Comparison of ENCODE assay signal across 9 mouse cellular contexts in genomic region chr3:100462235-100463083, GRCm38 (mm10). TPM values are rescaled to one million over a fixed set of nuclear protein-coding genes. Genes with fewer than 3 reads are reported as not detected.
DNase-seq lines count a peak whose midpoint lies in the region; ATAC-seq and TF ChIP-seq lines count a peak whose summit lies in the region.
"Had no signal": no experiment of that assay in that cellular context is flagged by ENCODE, and none has a peak within 500 bp of the region (broad histone marks: within the 10 kb centered on the region; RNA-seq: fewer than 3 reads in every experiment).

No protein-coding gene starts in this region.

- H3K9ac ChIP-seq in embryonic facial prominence, embryonic 15.5 days = no peak overlapping the region
- H3K9ac ChIP-seq in intestine, embryonic 16.5 days (ENCODE audit: low read depth, low read length) = no peak overlapping the region
- no peak overlapping the region for H3K9ac ChIP-seq in midbrain, embryonic 12.5 days (replicated peaks)
- H3K9ac ChIP-seq: lung, embryonic 15.5 days had no signal

- 61% methylated on average over 8 of the region's 8 CpGs for WGBS in embryonic facial prominence, embryonic 15.5 days
- 64% methylated on average over 8 of the region's 8 CpGs for WGBS in intestine, embryonic 16.5 days
- WGBS in midbrain, embryonic 12.5 days = 43% methylated on average over 8 of the region's 8 CpGs

- H3K4me2 ChIP-seq in embryonic facial prominence, embryonic 15.5 days (replicated peaks) = no peak overlapping the region
- no peak overlapping the region for H3K4me2 ChIP-seq in intestine, embryonic 16.5 days (ENCODE audit: low read depth, low read length)
- no peak overlapping the region for H3K4me2 ChIP-seq in midbrain, embryonic 12.5 days (replicated peaks)

- no peaks in the 10 kb centered on the region for H3K9me3 ChIP-seq in embryonic facial prominence, embryonic 15.5 days (replicated peaks)
- H3K9me3 ChIP-seq in intestine, embryonic 16.5 days (ENCODE audit: control insufficient read depth, low read length) = no peaks in the 10 kb centered on the region
- no peaks in the 10 kb centered on the region for H3K9me3 ChIP-seq in midbrain, embryonic 12.5 days
- H3K9me3 ChIP-seq: lung, embryonic 15.5 days had no signal

- H3K27me3 ChIP-seq in embryonic facial prominence, embryonic 15.5 days = no peaks in the 10 kb centered on the region
- no peaks in the 10 kb centered on the region for H3K27me3 ChIP-seq in intestine, embryonic 16.5 days (replicated peaks; ENCODE audit: control insufficient read depth, insufficient read depth, low read length)
- no peaks in the 10 kb centered on the region for H3K27me3 ChIP-seq in midbrain, embryonic 12.5 days
- H3K27me3 ChIP-seq: lung, embryonic 15.5 days had no signal

- peak; percentile 38 for DNase-seq in gastrocnemius, adult 2 months
- DNase-seq in gastrocnemius, adult 8-10 months (ENCODE audit: low spot score in 2 of 2) = no peak
- no peak for DNase-seq in thymus, postnatal 36 days
- no peak for DNase-seq in left cerebral cortex, adult 9 months (ENCODE audit: low spot score in 2 of 2)
- DNase-seq in heart, adult 8-10 months (ENCODE audit: low spot score) = no peak

- no peak for TF ChIP-seq CTCF in gastrocnemius, adult 2 months (IDR thresholded peaks at IDR 0.05)

- ATAC-seq in embryonic facial prominence, embryonic 15.5 days (ENCODE audit: insufficient number of reproducible peaks, low FRiP score, low TSS enrichment, low read depth) = 0 out of 2 replicates have a peak, but pooled peaks have one; percentile 11
- ATAC-seq in intestine, embryonic 16.5 days = peak; percentile 78
- ATAC-seq in midbrain, embryonic 12.5 days (ENCODE audit: low FRiP score, low read depth) = peak; percentile 79

- H3K27ac ChIP-seq in gastrocnemius, adult 2 months = no peak overlapping the region
- no peak overlapping the region for H3K27ac ChIP-seq in embryonic facial prominence, embryonic 15.5 days (replicated peaks)
- no peak overlapping the region; the same call in 1 of the 2 replicates for H3K27ac ChIP-seq in intestine, embryonic 16.5 days (ENCODE audit: low read length)
- peak overlapping the region; percentile 58 for H3K27ac ChIP-seq in midbrain, embryonic 12.5 days (replicated peaks)

- peaks cover 15% of the 10 kb centered on the region for H3K4me1 ChIP-seq in embryonic facial prominence, embryonic 15.5 days
- H3K4me1 ChIP-seq in intestine, embryonic 16.5 days (ENCODE audit: control insufficient read depth, insufficient read depth, low read length) = peaks cover 4% of the 10 kb centered on the region; the same call in 1 of the 2 replicates
- peaks cover 21% of the 10 kb centered on the region for H3K4me1 ChIP-seq in midbrain, embryonic 12.5 days

- H3K4me3 ChIP-seq in gastrocnemius, adult 2 months = no peak overlapping the region
- H3K4me3 ChIP-seq in embryonic facial prominence, embryonic 15.5 days (replicated peaks) = no peak overlapping the region
- no peak overlapping the region for H3K4me3 ChIP-seq in intestine, embryonic 16.5 days (ENCODE audit: low read length)
- H3K4me3 ChIP-seq in midbrain, embryonic 12.5 days = no peak overlapping the region
- H3K4me3 ChIP-seq: lung, embryonic 15.5 days had no signal

- intact Hi-C loops in gastrocnemius, adult 2 months (cut with DNase I) = no loop called here

- H3K36me3 ChIP-seq in embryonic facial prominence, embryonic 15.5 days = no peaks in the 10 kb centered on the region
- H3K36me3 ChIP-seq in intestine, embryonic 16.5 days (ENCODE audit: control insufficient read depth, insufficient read depth, low read length) = no peaks in the 10 kb centered on the region
- no peaks in the 10 kb centered on the region for H3K36me3 ChIP-seq in midbrain, embryonic 12.5 days
- H3K36me3 ChIP-seq: lung, embryonic 15.5 days had no signal

RNA-seq across cellular contexts. Expression of gene Tent5c, which starts 26.7 kb away (rescaled TPM):
- 1 to 10 TPM; 1.2 to 1.3 TPM for total RNA-seq in gastrocnemius, adult 2 months (2021)
- total RNA-seq in gastrocnemius, adult 8-10 months (2022) = 1 to 10 TPM in 3 of 4 experiments, under 1 TPM in 1; 0.91 to 1.6 (median 1.2) TPM
- 6.3 and 7.7 TPM in 2 replicates for polyA plus RNA-seq in embryonic facial prominence, embryonic 15.5 days (2015; fragmentation: Nextera tagmentation; extraction: Ambion mirVana)
- 8.9 and 9.9 TPM in 2 replicates for polyA plus RNA-seq in intestine, embryonic 16.5 days (2015; fragmentation: Nextera tagmentation; extraction: Ambion mirVana)
- polyA plus RNA-seq in midbrain, embryonic 12.5 days (2016; fragmentation: Nextera tagmentation; extraction: Ambion mirVana) = 8.0 and 9.1 TPM in 2 replicates
- total RNA-seq in heart, adult 8-10 months (2022) = 10 to 100 TPM in 1 of 4 experiments, 1 to 10 TPM in 3; 6.1 to 30.2 (median 7.6) TPM

Comparison
In these comparisons a context has a peak if more than half of its experiments do, and no peak if none do; other contexts are left out.
1. ATAC-seq: peak in every context shown above with its lines; median percentile 79 in midbrain, embryonic 12.5 days; 78 in intestine, embryonic 16.5 days; 11 in embryonic facial prominence, embryonic 15.5 days.